Mouse (Mus musculus): ENCODE data around the gene Btnl2.

GRCm38 (mm10) chr17:34391507-34391906 lies 36.9 kb downstream of the Btnl2 start:
- no peak for TF ChIP-seq GATA1 (IDR thresholded peaks at IDR 0.05; ENCODE audit: low read length)
- no peak for TF ChIP-seq TAL1 (IDR thresholded peaks at IDR 0.05; ENCODE audit: low read length)

Measured in erythroblast, embryonic 14.5 days (primary cell).